Mouse (Mus musculus): ENCODE data around the gene Nrxn2.

Nrxn2 gene

DNA sequence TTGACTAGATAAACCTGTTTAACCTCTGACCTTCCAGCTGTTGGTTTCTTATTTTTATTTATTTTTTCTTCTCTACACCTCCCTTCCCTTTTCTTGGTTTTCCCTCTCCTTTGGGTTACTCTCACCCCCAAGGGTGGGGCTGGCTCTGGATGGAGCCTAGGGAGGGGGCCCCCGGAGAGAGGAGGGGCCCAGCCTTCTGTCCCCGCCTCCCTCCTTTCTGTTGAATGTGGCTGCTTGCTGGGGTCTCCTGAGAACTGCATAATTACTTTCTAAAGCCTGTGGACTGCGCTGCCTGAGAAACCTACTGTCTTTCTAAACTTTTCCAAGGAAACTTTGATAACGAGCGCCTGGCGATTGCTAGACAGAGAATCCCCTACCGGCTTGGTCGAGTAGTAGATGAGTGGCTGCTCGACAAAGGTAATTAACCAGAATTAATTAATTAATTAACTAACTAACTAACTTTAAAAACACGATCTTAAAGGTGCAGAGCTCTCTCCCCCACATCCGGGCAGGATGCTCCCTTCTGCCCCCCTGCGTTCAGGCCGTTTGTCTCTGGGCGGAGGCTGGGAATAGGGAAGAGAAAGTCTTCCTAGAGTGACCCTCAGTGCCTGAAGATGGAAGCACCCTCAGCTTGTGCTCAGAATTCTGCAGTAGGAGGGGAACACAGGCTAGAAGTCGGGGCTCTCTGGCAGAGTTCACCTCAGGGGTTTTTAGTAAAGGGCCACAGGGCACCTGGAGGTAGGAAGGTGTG is 95.0 kb downstream of the Nrxn2 start:
- in situ Hi-C loops (cut with MboI, MseI), result no loop called here

DNA sequence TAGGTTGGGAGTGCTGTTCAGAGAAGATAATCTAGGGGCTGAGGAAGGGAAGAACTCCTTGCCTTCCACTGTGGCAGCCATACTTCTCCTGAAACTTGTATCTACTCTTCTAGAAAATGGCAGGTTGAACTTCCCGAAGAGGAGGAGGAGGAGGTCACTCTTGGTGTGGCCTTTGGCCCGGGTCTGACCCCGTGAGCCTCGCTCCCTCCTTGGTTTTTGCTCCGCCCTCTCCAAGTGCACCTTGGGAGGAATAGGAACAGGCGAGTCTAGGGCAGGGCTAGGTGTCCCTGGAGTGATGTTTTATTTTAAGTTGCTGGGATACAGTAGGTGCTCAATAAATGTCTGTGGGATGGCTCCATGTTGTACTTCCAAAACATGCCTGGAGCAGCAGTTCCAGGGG is 96.4 kb downstream of the Nrxn2 start:
- in situ Hi-C loops (cut with MboI, MseI), result loop anchor here (5.0 kb wide), 1 partner anchor 137 kb away; no protein-coding TSS in a partner anchor

DNA sequence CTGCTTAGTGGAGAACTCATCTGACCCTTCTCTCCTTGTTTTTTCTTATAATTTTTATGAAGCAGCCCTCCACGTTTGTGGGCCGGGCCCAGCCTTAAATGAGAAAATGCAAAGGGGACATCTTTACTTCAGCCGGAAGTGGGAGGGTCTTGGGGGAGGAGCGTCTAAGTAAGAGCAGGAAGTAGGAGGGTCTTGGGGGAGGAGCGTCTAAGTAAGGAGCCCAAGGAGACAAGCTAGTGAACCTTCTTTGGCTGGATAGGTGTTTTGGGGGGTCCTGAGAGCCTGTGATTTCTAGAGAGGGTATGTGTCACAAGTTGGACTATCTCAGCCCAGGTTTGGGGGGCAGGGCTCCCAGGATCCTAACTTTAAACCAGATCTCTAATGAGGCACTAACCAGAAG is 96.9 kb downstream of the Nrxn2 start:
- in situ Hi-C loops (cut with MboI, MseI), result loop anchor here (5.0 kb wide), 1 partner anchor 137 kb away; no protein-coding TSS in a partner anchor

DNA sequence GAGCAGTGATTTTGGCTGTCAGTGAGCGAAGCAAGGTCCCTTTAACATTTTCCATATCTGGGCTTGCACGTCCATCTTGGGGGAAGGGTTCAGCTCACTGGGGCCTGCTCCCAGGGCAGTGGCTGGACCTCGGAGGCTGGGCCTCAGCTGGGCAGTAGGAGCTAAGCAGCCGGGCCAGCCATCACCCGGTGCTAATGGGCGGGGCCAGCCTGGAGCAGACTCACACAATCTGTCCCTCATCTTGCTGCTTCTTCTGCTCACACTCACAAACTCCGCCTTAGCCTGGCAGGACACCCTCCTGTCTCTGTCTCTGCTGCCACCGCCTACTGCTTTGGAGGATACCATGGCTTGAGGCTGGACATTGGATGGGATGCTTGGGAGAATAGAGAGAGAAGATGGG is 97.6 kb downstream of the Nrxn2 start:
- in situ Hi-C loops (cut with MboI, MseI), result loop anchor here (5.0 kb wide), 1 partner anchor 136 kb away; no protein-coding TSS in a partner anchor

DNA sequence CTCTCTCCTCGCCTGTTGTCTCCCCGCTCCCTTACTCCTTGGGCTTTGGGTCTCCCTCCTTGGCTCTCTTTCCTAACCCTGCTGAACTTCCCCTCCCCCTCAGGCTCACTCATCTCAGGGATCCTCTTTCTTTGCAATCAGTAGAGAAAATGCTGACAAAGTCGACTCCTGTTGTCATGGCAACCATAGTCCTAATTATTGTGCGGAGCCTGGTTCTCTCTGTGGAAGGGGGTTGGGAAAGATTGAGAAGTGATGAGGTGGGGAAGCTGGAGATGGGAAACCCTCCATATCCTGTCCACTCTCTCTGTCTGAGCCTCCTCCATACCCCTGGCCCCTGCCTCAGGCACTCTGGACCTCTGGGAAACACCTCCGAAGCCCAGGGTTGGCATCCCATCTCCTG is 100.1 kb downstream of the Nrxn2 start:
- in situ Hi-C loops (cut with MboI, MseI), result loop anchor here (5.0 kb wide), 1 partner anchor 134 kb away; no protein-coding TSS in a partner anchor

DNA sequence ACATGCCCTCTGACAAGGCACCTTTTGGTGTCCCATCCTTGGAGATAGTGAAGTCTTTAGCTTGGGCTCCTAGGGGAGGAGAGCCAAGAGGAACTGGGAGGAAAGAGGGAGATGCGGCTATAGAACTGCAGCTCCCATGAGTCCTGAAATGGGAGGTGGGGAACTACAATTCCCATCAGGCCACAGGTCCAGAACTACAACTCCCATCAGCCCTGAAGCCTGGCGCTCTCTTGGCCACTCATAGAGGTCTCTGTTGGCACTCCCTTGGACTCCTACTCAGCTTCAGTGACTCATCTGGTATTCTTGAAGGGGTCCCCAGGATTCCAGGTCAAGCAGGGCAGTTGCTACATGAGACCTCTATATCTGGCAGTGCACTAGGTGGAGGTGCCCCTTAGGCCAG is 101.0 kb downstream of the Nrxn2 start:
- in situ Hi-C loops (cut with MboI, MseI), result loop anchor here (5.0 kb wide), 1 partner anchor 133 kb away; no protein-coding TSS in a partner anchor

DNA sequence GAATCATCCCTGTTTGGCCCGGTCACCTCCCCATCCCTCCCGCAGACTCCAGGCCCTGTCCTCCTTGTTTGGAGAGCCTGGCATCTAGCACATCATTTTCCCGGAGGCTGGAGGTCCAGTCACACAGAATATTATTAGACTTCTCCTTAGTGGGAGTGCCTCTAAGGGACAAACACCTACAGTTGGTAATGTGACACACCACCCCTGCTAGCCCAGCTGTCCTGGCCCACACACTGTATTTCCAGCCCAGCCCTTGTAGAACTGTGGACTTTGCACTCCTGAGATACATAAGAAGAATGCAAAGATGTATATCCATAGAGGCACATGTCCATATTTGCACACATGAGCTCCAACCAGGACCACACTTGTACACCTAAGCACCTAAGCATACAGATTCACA is 103.1 kb downstream of the Nrxn2 start:
- in situ Hi-C loops (cut with MboI, MseI), result no loop called here

DNA sequence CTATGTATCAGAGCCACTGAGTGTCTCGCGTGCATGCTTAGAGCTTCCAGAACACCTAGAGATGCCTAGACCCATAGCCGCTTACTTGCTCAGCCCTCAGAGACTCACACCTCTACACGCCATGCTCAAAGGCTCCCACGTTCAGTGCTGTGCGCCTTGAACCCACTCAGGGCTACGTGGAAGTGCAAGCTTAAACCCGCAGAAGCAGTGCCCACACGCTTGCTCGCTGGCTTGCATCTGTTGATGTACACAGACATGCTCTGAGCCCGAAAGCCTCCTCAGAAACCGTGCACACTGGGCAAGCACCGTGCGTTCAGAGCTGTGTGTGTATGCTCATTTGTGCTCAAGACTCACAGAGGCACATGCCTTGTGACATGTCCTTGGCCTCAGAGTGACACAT is 103.8 kb downstream of the Nrxn2 start:
- in situ Hi-C loops (cut with MboI, MseI), result no loop called here

DNA sequence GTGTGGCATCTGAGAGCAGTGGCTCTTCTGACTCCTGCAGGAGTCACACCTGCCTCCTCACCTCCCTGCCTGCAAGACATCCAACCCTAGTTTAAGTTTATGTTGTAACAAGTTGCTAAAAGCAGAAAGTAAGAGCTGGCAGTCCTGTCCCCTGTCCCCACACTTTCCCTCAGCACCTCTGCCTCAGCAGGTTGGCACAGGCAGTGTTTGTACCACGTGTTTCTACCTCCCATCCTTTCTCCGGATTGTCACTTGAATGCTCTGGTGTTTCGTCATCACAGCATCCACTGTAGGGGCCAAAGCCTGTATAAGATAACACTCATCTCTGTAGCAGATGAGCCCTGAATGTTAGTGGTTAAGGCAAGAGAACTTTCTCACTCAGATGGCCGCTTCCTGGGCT is 106.5 kb downstream of the Nrxn2 start:
- in situ Hi-C loops (cut with MboI, MseI), result loop anchor here (5.0 kb wide), 2 partner anchors 33 to 297 kb away; no protein-coding TSS in a partner anchor

DNA sequence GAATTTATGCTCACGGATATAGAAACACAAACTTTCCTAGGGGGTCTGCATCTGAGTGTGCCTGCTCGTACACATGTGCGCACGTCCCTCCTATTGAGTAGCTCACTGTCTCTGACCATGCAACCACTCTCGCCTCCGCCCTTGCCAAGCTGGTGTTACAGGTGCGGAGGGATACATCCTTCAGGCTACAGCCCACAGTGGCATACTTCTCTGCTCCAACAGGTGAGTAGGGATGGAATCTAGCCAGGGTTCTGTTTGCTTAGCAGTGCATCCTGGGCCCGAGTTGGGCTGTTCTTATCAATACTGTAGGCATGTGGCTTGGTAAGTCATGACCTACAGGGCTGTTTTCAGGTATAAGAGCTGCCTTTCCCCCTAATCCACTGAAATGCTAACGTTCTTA is 107.5 kb downstream of the Nrxn2 start:
- in situ Hi-C loops (cut with MboI, MseI), result loop anchor here (5.0 kb wide), 2 partner anchors 34 to 296 kb away; no protein-coding TSS in a partner anchor

DNA sequence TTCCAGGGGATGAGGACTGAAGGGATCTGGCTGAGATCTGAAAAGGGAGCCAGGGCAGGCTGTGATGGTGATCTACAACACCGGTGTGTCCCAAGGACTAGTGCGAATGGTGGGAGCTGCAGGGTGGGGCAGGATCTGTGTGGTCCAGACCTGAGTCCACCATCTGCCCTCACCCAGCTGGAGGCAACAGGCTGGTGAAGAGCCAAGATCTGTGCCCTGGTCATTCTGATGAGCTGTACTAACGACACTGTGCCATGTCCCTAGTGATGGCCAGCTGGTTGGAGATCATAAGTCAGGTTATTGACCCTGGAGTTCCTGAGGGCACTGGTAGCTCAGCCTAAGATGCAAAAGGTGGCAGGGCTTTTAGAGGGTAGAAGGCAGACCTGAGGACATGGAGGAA is 108.9 kb downstream of the Nrxn2 start:
- in situ Hi-C loops (cut with MboI, MseI), result loop anchor here (5.0 kb wide), 2 partner anchors 35 to 295 kb away; no protein-coding TSS in a partner anchor

DNA sequence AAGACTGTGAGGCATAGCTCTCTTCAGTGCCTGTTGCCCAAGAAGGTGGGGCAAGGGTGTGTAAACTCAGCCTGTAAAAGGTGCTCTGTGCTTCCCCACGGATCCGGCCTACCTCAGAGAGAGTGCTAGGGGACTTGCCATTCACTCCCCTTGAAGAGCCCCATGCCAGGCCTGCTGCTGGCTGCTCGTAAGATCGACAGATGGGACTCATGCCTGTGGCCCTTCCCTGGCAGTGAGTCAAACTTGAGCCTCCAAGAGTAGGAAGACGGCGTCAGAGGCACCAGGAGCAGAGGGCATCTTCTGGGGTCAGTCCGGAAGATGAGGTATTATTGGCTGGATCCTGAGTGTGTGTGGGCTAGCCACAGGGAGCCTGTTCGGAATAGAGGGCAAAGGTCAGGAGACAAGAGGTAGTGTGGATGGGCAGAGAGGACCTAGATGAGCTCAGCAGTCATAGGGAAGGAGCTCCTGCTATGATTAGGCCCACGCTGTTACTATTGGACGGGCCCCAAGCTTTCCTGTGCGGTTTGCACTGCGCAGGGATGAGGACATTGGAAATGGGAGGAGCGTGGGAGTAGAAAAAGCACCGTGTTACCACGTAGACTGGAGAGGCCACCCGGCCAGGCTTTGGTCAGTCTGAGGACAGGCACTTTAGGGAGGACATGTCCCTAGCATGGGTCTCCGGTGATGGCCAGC is 109.5 kb downstream of the Nrxn2 start:
- in situ Hi-C loops (cut with MboI, MseI), result loop anchor here (5.0 kb wide), 2 partner anchors 36 to 294 kb away; no protein-coding TSS in a partner anchor

DNA sequence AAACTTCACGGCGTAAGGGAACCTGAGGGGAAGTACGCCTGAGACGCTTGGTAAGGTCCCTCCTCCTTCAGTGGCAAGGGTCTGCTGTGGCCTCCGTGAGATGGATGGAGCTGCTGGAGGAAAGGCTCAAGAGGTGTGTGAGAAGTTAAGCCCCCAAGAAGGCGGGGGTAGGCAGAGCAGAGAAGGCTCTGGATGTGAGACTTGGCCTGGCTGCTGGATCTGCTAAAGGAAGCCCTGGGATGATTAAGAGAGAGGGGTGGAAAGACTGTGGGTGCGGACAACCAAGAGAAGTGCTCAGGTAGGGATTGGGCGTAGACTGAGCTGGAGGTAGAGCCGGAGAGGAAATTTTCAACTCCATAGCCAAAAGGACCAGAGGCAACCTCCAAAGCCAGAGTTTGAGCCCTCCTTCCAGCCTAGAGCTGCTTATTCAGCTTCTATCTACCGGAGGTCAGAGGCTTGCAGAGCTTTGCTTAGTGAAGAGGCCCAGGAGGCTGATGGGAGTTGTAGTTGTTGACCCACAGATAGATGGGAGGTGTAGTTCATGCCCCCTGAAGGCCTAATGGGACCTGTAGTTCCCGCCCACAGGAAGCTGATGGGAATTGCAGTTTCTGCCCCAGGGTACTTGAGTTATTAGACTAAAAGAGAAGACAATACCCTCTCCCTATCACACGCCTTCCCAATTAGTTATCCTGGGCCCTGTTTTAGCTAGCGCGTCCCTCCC is 110.9 kb downstream of the Nrxn2 start:
- in situ Hi-C loops (cut with MboI, MseI), result loop anchor here (5.0 kb wide), 2 partner anchors 37 to 293 kb away; no protein-coding TSS in a partner anchor

DNA sequence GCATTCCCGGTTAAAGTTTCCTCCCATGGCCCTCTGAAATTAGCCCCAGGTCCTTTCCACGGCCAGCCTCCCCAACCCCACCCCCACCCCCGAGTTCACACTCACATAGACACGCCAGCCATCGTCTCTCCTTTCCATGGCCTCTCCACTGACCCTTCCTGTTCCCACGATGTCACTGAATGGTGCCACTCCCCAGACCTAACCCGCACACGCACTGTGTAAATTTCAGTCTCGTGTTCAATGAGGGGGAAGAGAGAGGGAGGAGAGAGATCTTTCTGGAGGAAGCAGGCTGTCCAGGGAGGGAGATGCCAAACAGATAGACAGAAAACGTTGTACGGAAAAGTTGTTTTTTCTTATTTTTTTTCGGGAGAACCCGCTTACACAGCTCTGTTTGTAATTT is 111.8 kb downstream of the Nrxn2 start:
- in situ Hi-C loops (cut with MboI, MseI), result no loop called here

DNA sequence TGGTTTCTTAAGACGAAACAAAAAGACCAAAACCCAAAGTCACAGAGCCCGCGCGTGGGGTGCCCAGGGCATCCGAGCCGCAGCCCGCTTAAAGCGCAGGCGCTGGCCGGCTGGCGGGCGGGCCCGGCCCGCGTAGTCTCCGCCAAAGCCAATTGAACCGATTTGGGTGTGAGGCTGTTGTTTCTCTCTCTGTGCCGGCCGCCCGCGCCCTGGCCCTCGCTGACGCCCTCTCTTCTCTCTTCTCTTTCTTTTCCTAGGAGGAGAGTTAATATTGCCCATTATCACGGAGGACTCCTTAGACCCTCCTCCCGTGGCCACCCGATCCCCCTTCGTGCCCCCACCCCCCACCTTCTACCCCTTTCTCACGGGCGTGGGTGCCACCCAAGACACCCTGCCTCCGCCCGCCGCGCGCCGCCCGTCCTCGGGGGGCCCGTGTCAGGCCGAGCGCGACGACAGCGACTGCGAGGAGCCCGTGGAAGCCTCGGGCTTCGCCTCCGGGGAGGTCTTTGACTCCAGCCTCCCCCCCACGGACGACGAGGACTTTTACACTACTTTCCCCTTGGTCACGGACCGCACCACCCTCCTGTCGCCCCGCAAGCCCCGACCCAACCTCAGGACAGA is 112.6 kb downstream of the Nrxn2 start:
- in situ Hi-C loops (cut with MboI, MseI), result no loop called here

DNA sequence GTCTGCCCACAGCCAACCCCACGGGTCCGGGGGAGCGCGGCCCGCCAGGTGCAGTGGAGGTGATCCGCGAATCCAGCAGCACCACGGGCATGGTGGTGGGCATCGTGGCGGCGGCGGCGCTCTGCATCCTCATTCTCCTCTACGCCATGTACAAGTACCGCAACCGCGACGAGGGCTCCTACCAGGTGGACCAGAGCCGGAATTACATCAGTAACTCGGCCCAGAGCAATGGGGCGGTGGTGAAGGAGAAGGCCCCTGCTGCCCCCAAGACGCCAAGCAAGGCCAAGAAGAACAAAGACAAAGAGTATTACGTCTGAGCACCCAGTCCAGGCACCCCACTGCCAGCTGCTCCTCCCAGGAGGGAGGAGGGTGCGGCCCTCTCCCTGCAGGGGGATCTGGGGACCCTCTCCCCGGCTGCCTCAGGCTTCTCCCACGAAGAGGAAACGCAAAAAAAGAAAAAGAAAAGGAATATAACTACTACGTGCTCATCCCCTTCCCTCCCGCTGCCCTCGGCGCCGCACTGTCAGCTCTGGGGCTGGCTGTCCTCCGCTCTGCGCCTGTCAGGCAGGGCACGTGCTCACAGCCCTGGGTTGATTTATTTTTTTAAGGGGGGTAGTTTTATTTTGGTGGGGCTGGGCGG is 113.4 kb downstream of the Nrxn2 start:
- in situ Hi-C loops (cut with MboI, MseI), result no loop called here

DNA sequence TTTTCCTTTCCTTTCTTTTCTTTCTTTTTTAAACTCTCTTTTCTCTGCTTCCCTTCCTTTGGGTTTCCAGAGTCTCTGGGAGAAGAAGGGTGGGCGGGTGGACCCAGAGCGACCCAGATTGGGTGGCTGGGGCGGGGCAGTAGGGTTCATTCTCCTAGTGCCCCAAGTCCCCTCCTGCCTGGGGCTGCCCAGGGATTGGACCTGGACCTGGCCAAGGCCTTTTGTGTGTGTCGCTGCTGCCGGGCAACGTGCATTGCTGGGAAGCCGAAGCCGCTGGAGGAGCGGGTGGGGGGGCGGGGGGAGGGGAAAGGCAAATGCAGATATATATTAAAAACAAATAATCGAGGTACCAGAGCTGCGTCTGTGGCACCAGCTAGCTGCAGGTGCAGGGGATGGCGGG is 114.1 kb downstream of the Nrxn2 start:
- in situ Hi-C loops (cut with MboI, MseI), result no loop called here

DNA sequence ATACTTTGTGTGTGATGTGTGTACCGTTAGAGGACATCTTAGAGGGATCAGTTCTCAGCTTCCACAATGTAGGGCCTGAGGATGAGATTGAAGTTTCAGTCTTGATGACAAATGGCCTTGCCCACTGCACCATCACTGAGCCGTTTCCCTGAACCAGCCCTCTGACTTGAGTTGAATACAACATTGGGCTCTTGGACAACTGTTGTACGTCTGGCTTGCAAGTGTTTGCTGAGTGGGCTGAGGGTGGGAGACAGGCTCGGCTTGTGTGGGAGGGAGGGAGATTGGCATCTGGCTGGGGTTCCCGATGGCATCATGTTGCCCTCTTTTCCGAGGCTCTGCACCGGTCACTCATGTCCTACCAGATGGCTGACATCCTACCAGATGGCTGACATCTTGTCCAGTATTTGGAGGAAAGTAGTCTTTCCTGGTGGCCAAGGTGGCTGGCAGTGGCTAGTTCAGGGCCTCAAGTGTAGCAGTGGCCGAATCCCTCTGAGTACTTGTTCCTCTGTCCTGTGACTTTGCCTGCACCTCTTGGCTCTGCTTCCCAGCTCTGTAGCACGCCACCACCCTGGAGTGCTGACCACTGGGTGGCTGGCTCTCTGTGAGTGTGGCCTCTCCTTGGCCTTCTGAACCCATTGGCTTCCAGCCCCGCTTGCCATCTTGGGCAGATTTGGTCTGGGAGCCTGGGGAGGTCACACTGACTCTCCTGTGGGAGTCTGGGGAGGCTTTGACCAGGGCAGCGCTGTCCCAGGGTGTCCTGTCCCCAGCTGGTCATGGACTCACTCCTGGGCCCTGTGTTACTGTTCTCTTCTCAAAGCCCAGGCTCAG is 115.0 kb downstream of the Nrxn2 start:
- in situ Hi-C loops (cut with MboI, MseI), result no loop called here

DNA sequence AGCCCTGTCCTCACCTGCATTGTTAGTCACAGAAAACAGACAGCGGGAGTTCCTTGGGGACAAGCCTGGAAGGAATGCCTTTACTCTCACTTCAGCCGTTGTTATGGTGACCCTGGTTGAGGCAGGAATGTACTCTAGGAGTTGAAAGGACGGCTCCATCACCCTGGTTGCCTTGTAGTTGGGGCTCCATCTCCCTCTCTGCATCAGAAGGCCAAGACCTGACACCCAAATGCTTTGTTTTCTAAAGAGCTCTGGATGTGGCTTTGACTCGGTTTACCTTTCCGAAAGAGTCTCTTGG is 115.5 kb downstream of the Nrxn2 start:
- in situ Hi-C loops (cut with MboI, MseI), result no loop called here

DNA sequence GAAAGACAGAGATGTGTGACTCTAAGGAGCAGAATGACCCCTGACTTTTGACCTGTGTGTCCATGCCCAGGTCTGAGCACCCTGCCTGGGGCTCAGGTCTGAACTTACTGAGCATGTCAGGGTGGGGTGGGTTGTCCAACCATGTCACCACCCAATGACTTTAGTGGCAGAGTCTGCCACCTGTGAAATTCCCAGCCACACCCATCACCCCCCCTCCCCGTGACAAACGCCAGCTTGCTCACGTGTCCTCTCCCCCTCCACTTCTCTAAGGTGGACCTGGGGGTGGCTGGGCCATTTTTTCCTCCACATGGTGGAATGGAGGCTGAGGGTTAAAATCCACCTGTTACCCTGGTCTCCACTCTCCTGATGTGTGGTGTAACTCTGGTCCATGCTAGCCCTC is 117.7 kb downstream of the Nrxn2 start:
- in situ Hi-C loops (cut with MboI, MseI), result no loop called here

Data from T-helper 2 cell (primary cell).